Mouse (Mus musculus) bone marrow macrophage, adult 2 months (primary cell): ENCODE data around the gene Scp2d1.

Source experiments
- CTCF ChIP-seq: IDR thresholded peaks from 2 replicates; pipeline ENCODE4 v1.5.1; 2012; ENCODE audit warnings: low read depth, mild to moderate bottlenecking, low read length, moderate library complexity
- POLR2A ChIP-seq: IDR thresholded peaks from 2 replicates; pipeline ENCODE4 v1.6.1; 2012; ENCODE audit warnings: mild to moderate bottlenecking, low read depth, low read length, borderline replicate concordance

- no peak for TF ChIP-seq POLR2A
- no peak for TF ChIP-seq CTCF
Measured at GRCm38 (mm10) chr2:144774636-144775160, 48.8 kb upstream of the Scp2d1 start.
